Mouse (Mus musculus): ENCODE data around the gene 2700049A03Rik. TPM values are rescaled to one million over a fixed set of nuclear protein-coding genes. Genes with fewer than 3 reads are reported as not detected.

The 2700049A03Rik gene
- polyA plus RNA-seq, 1 experiment from 2014 or later = 13.4 TPM

DNA sequence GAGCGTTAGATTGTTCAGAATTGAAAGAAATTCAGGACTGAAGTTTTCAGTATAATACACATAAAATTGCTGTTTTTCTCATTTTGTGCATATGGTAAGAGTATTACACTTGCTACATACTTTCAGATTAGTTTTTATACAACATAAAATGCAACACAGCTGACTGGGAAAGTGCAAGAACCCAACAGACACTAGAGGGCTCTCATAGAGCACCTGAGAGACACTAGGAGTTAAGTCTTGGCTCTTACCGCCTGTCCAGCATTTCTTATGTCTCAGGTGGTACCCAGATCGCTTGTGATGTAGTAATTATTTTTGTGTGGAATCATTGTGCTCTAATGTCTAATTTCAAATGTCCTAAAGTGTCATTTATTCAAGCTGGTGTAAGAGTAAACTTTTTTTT is 61.0 kb downstream of the 2700049A03Rik start:
- 55% methylated on average over 3 of the region's 3 CpGs for WGBS
- ATAC-seq (replicated peaks) = no peak

GRCm38 (mm10) chr12:71201753-71202152 is 65.1 kb downstream of the 2700049A03Rik start:
- no peaks in the 10 kb centered on the region for H3K27me3 ChIP-seq (replicated peaks)
- 83% methylated on average over 5 of the region's 5 CpGs for WGBS
- no peaks in the 10 kb centered on the region for H3K4me1 ChIP-seq
- no peak overlapping the region for H3K4me3 ChIP-seq
- no peaks in the 10 kb centered on the region for H3K9me3 ChIP-seq
- H3K9ac ChIP-seq = no peak overlapping the region
- no peak for ATAC-seq (replicated peaks)
- no peak overlapping the region for H3K4me2 ChIP-seq
- H3K36me3 ChIP-seq (replicated peaks) = 0 out of 2 replicates have a peak, but pooled peaks cover 9% of the 10 kb centered on the region
- no peak overlapping the region for H3K27ac ChIP-seq

More for the DNA sequence above, 61.0 kb downstream of the 2700049A03Rik start:
- Histone ChIP-seq H3K27ac (no peak overlapping the region), H3K9me3 (no peaks in the 10 kb centered on the region), H3K4me3 (no peak overlapping the region), H3K9ac (no peak overlapping the region), H3K36me3 (replicated peaks) (peaks cover 17% of the 10 kb centered on the region; the same call in 1 of the 2 replicates), H3K27me3 (replicated peaks) (no peaks in the 10 kb centered on the region), H3K4me1 (no peaks in the 10 kb centered on the region), H3K4me2 (no peak overlapping the region)

DNA sequence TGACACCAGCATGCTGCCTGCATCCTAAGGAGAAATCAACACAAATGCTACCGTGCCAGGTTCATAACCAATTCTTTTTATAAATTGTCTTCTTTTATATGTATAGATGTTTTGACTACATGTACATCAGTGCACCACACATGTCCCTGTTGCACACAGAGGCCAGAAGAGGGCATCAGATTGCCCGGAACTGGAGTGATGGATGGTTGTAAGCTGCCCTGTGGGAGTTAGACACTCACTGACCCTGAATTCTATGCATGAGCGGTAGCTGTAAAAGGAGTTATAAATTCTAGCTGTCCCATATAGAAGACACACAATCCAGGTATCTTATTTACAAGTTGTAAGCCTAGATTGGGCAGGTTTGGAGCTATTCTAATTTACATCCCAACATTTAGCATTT is 67.7 kb downstream of the 2700049A03Rik start:
- Histone ChIP-seq H3K9ac (no peak overlapping the region), H3K9me3 (no peaks in the 10 kb centered on the region), H3K36me3 (replicated peaks) (0 out of 2 replicates have a peak, but pooled peaks cover 9% of the 10 kb centered on the region), H3K4me1 (no peaks in the 10 kb centered on the region), H3K27ac (no peak overlapping the region), H3K27me3 (replicated peaks) (no peaks in the 10 kb centered on the region), H3K4me2 (no peak overlapping the region), H3K4me3 (no peak overlapping the region)
- ATAC-seq (replicated peaks) = no peak
- WGBS = 88% methylated on average over 3 of the region's 3 CpGs

- Histone ChIP-seq H3K27ac (no peak overlapping the region), H3K4me1 (no peaks in the 10 kb centered on the region), H3K27me3 (replicated peaks) (no peaks in the 10 kb centered on the region), H3K9me3 (no peaks in the 10 kb centered on the region), H3K4me3 (no peak overlapping the region), H3K36me3 (replicated peaks) (0 out of 2 replicates have a peak, but pooled peaks cover 7% of the 10 kb centered on the region), H3K9ac (no peak overlapping the region), H3K4me2 (no peak overlapping the region)
- no peak for ATAC-seq (replicated peaks)
- WGBS = 82% methylated on average over 9 of the region's 9 CpGs
Measured at GRCm38 (mm10) chr12:71217191-71217590, 80.5 kb downstream of the 2700049A03Rik start.

DNA sequence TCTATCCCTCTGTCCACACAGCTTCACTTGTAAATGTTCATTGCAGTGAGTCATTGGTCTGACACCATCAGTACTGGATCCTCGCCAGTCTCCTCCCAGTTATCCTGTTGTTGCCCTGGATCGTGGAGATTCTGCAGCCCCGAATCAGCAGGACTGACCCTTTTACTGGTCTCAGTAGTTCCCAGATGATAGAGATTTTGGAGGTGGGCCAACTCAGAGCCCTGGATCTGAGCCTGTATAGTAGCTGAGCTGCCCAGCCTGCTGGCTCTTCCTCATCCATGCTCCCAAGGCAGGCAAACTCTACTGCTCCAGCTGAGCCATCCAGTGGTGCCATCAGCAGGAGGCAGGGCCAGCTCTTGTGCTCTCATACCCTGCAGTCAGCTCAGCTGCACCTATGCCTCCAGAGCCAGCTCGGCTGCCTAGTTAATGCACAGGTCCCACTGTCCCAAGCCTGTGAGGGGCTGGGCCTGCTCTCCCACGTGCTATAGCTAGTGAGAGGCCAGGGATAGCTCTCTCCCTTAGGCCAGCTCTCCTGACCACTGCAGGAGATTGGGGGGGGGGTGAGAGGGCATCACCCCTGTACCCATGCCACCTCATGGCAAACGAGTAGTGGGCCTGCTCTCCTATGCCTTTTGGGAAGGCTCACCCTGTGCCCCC is 81.3 kb downstream of the 2700049A03Rik start:
- WGBS = 72% methylated on average over 6 of the region's 6 CpGs
- no peaks in the 10 kb centered on the region for H3K27me3 ChIP-seq (replicated peaks)
- no peak overlapping the region for H3K4me2 ChIP-seq
- H3K9me3 ChIP-seq = no peaks in the 10 kb centered on the region
- H3K4me1 ChIP-seq = no peaks in the 10 kb centered on the region
- no peak overlapping the region for H3K27ac ChIP-seq
- ATAC-seq (replicated peaks) = no peak; the same call in 1 of the 2 replicates
- no peak overlapping the region for H3K9ac ChIP-seq
- H3K36me3 ChIP-seq (replicated peaks) = 0 out of 2 replicates have a peak, but pooled peaks cover 7% of the 10 kb centered on the region
- H3K4me3 ChIP-seq = no peak overlapping the region

GRCm38 (mm10) chr12:71222761-71223160 is 86.1 kb downstream of the 2700049A03Rik start:
- WGBS = 88% methylated on average over 6 of the region's 6 CpGs
- no peaks in the 10 kb centered on the region for H3K4me1 ChIP-seq
- H3K27me3 ChIP-seq (replicated peaks) = no peaks in the 10 kb centered on the region
- no peaks in the 10 kb centered on the region for H3K9me3 ChIP-seq
- 0 out of 2 replicates have a peak, but pooled peaks cover 7% of the 10 kb centered on the region for H3K36me3 ChIP-seq (replicated peaks)
- H3K9ac ChIP-seq = no peak overlapping the region
- H3K4me2 ChIP-seq = no peak overlapping the region
- H3K27ac ChIP-seq = no peak overlapping the region
- H3K4me3 ChIP-seq = no peak overlapping the region
- no peak for ATAC-seq (replicated peaks)

DNA sequence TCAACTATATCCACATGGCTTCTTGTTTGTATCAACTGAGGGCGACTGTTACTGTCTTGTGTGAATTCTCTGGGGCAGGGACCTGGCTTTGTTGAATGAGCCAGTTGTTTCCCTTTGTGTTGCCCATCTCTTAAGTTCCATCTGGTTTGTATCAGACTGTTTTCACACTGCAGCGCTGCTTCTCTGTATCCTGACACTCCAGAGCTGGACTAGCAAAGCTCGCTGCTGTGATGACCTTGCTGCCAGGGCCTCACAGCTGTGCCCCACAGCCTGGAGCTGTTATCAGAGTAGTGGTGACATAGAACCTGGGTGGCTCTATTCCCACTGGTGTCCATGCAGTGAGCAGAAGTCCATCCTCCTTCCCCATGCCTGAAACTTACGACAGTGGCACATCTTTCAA is 91.1 kb downstream of the 2700049A03Rik start:
- WGBS = 85% methylated on average over 4 of the region's 4 CpGs
- H3K4me3 ChIP-seq = no peak overlapping the region
- no peaks in the 10 kb centered on the region for H3K27me3 ChIP-seq (replicated peaks)
- H3K36me3 ChIP-seq (replicated peaks) = no peaks in the 10 kb centered on the region
- no peaks in the 10 kb centered on the region for H3K4me1 ChIP-seq
- no peak for ATAC-seq (replicated peaks)
- H3K4me2 ChIP-seq = no peak overlapping the region
- no peaks in the 10 kb centered on the region for H3K9me3 ChIP-seq
- no peak overlapping the region for H3K27ac ChIP-seq
- no peak overlapping the region for H3K9ac ChIP-seq

- ATAC-seq (replicated peaks) = no peak
- 87% methylated on average over 10 of the region's 10 CpGs for WGBS
- Histone ChIP-seq H3K36me3 (replicated peaks) (no peaks in the 10 kb centered on the region), H3K9me3 (no peaks in the 10 kb centered on the region), H3K27me3 (replicated peaks) (no peaks in the 10 kb centered on the region), H3K9ac (no peak overlapping the region), H3K27ac (no peak overlapping the region), H3K4me3 (no peak overlapping the region), H3K4me2 (no peak overlapping the region), H3K4me1 (no peaks in the 10 kb centered on the region)
Measured at GRCm38 (mm10) chr12:71228925-71229649, 92.4 kb downstream of the 2700049A03Rik start.

- Histone ChIP-seq H3K27me3 (replicated peaks) (no peaks in the 10 kb centered on the region), H3K27ac (no peak overlapping the region), H3K36me3 (replicated peaks) (no peaks in the 10 kb centered on the region), H3K4me3 (no peak overlapping the region), H3K4me2 (no peak overlapping the region), H3K9me3 (no peaks in the 10 kb centered on the region), H3K4me1 (no peaks in the 10 kb centered on the region), H3K9ac (no peak overlapping the region)
- no peak for ATAC-seq (replicated peaks)
- 90% methylated on average over 9 of the region's 9 CpGs for WGBS
Measured at GRCm38 (mm10) chr12:71231561-71231960, 94.9 kb downstream of the 2700049A03Rik start.

DNA sequence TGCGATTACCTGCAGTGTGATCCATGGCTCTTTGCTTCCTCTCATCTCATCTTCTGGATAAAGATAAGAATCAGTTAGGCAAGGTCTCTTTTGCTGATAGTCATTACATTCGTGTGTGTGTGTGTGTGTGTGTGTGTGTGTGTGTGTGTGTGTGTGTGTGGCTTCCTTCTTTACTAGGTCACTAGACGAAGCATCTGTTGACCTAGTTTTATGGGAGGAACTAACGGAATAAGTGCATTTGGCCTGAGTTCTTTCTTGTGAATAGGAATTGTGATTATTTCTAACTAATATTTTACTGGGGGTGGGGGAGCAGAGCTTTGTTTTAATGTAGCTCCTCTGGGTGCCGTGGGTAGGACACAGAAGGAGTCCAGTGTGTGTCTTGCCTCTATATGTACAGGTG is 96.8 kb downstream of the 2700049A03Rik start:
- Histone ChIP-seq H3K27me3 (replicated peaks) (no peaks in the 10 kb centered on the region), H3K27ac (no peak overlapping the region), H3K9me3 (no peaks in the 10 kb centered on the region), H3K4me3 (no peak overlapping the region), H3K4me1 (no peaks in the 10 kb centered on the region), H3K36me3 (replicated peaks) (no peaks in the 10 kb centered on the region), H3K9ac (no peak overlapping the region), H3K4me2 (no peak overlapping the region)
- WGBS = 85% methylated on average over 5 of the region's 5 CpGs
- ATAC-seq (replicated peaks) = no peak

- WGBS = 90% methylated on average over 4 of the region's 4 CpGs
- Histone ChIP-seq H3K4me2 (no peak overlapping the region), H3K9ac (no peak overlapping the region), H3K9me3 (peaks cover 8% of the 10 kb centered on the region), H3K4me3 (no peak overlapping the region), H3K27ac (no peak overlapping the region), H3K36me3 (replicated peaks) (peaks cover under 1% of the 10 kb centered on the region), H3K27me3 (replicated peaks) (no peaks in the 10 kb centered on the region), H3K4me1 (no peaks in the 10 kb centered on the region)
- ATAC-seq (replicated peaks) = no peak
Measured at GRCm38 (mm10) chr12:71237074-71237473, 100.4 kb downstream of the 2700049A03Rik start.

DNA sequence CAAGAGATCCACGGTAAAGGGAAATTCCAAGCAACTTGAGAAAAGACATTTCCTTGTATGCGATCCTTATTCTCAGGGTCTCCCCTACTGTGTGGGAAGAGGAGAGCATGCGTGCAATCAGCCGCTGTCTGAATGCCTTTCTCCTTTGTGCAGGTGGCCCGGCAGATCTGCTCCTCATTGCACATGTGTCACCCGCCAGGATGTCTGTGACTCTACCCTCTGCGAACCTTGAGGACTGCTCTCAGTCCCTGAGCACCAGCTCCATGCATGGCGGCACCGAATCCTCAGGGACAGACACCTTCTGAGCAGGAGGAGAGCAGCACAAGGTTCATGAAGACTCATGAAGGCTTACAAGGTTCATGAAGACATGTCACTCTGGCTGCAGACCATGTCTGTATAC is 106.1 kb downstream of the 2700049A03Rik start:
- no peak for ATAC-seq (replicated peaks)
- 86% methylated on average over 9 of the region's 9 CpGs for WGBS
- Histone ChIP-seq H3K27me3 (replicated peaks) (no peaks in the 10 kb centered on the region), H3K27ac (no peak overlapping the region), H3K36me3 (replicated peaks) (peaks cover 21% of the 10 kb centered on the region), H3K4me1 (no peaks in the 10 kb centered on the region), H3K4me3 (no peak overlapping the region), H3K9ac (no peak overlapping the region), H3K4me2 (no peak overlapping the region), H3K9me3 (peaks cover 15% of the 10 kb centered on the region)
